Mouse (Mus musculus) small intestine, adult 2 months (tissue): ENCODE measurements around the gene Acacb.

Source experiments
- CTCF ChIP-seq: fragments of 200-500 bp; IDR thresholded peaks from 2 replicates; pipeline ENCODE4 v1.5.1; 2012; ENCODE audit warnings: low read depth, mild to moderate bottlenecking, control low read depth, inconsistent platforms, low read length, moderate library complexity, mixed read lengths; ENCODE audit not compliant: insufficient replicate concordance, insufficient read length; ENCODE audit errors: extremely low read depth
- POLR2A ChIP-seq: fragments of 200-500 bp; IDR thresholded peaks from 2 replicates; pipeline ENCODE4 v1.6.1; 2012; ENCODE audit warnings: low read depth, mild to moderate bottlenecking, control low read depth, inconsistent platforms, low read length, moderate library complexity

DNA sequence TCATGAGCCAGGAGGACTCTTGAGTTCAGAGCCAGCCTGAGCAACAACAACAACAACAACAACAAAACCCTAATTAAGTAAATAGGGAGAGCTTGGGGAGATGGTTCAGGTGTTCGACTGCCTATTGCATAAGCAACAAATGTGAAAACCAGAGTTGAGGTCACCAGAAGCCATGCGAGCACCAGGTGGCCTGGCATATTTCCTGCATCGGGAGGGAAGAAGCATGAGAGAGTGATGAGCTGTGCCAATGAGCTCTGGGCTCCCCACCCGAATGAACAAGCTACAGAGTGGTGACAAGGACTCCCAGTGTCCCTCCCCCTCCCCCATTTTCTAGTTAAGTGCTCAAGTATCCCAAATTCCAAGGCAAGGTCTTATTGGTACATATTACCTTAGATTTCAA, 44.5 kb upstream of the Acacb start:
- TF ChIP-seq CTCF (no peak), POLR2A (no peak)
